Mouse (Mus musculus) left cerebral cortex, adult 8-10 months (tissue): ENCODE results near the gene Insl3. TPM values are rescaled to one million over a fixed set of nuclear protein-coding genes. Genes with fewer than 3 reads are reported as not detected.

Source experiments
- total RNA-seq, 4 experiments: library from RNA; stranded (reverse); gene quantifications; 2 replicates each; pipeline ENCODE4 v1.2.4; 2022

Gene Insl3
- total RNA-seq, 4 experiments from 2014 or later = 1.4 to 3.2 (median 2.1) TPM

Other genes starting within 250 kb of the Insl3 start
- 100 to 1,000 TPM; 255 to 290 (median 264) TPM for gene Abhd8, start 225.6 kb upstream of the Insl3 start, total RNA-seq
- 10 to 100 TPM; 50.0 to 56.8 (median 53.3) TPM for gene Mrpl34, start 224.3 kb upstream of the Insl3 start, total RNA-seq
- gene Dda1, start 220.0 kb upstream of the Insl3 start, total RNA-seq = 10 to 100 TPM; 59.4 to 75.0 (median 64.0) TPM
- 10 to 100 TPM; 51.0 to 61.5 (median 60.0) TPM for gene Ano8, start 203.3 kb upstream of the Insl3 start, total RNA-seq
- gene Gtpbp3, start 201.1 kb upstream of the Insl3 start, total RNA-seq = 10 to 100 TPM; 28.0 to 37.8 (median 31.0) TPM
- 10 to 100 TPM in 2 of 4 experiments, 1 to 10 TPM in 2; 7.0 to 11.7 (median 9.6) TPM for gene Plvap, start 177.5 kb upstream of the Insl3 start, total RNA-seq
- not detected for gene Ccdc194, start 163.5 kb upstream of the Insl3 start, total RNA-seq
- 10 to 100 TPM in 1 of 4 experiments, 1 to 10 TPM in 3; 4.1 to 11.8 (median 6.4) TPM for gene Bst2, start 151.8 kb upstream of the Insl3 start, total RNA-seq
- gene Mvb12a, start 146.3 kb upstream of the Insl3 start, total RNA-seq = 10 to 100 TPM; 38.0 to 44.2 (median 39.9) TPM
- gene Tmem221, start 130.3 kb upstream of the Insl3 start, total RNA-seq = under 1 TPM in 2 of 4 experiments, not detected in 2; 0.27 to 0.70 TPM
- gene Nxnl1, start 122.6 kb upstream of the Insl3 start, total RNA-seq = under 1 TPM in 2 of 4 experiments, not detected in 2; 0.17 to 0.21 TPM
- gene Slc27a1, start 120.3 kb upstream of the Insl3 start, total RNA-seq = 100 to 1,000 TPM in 1 of 4 experiments, 10 to 100 TPM in 3; 94.4 to 105 (median 97.5) TPM
- 10 to 100 TPM; 28.7 to 31.1 (median 29.3) TPM for gene Pgls, start 97.0 kb upstream of the Insl3 start, total RNA-seq
- 1 to 10 TPM; 1.2 to 3.5 (median 2.3) TPM for gene Fam129c, start 91.6 kb upstream of the Insl3 start, total RNA-seq
- gene Colgalt1, start 78.2 kb upstream of the Insl3 start, total RNA-seq = 10 to 100 TPM; 38.6 to 51.4 (median 45.8) TPM
- 100 to 1,000 TPM; 237 to 269 (median 246) TPM for gene Unc13a, start 17.5 kb upstream of the Insl3 start, total RNA-seq
- 1 to 10 TPM; 4.4 to 7.3 (median 6.1) TPM for gene Jak3, start 12.9 kb upstream of the Insl3 start, total RNA-seq
- gene B3gnt3, start 12.6 kb downstream of the Insl3 start, total RNA-seq = under 1 TPM; 0.41 to 0.88 (median 0.70) TPM
- gene Fcho1, start 36.5 kb downstream of the Insl3 start, total RNA-seq = 100 to 1,000 TPM; 150 to 181 (median 159) TPM
- 10 to 100 TPM in 3 of 4 experiments, 1 to 10 TPM in 1; 9.2 to 14.0 (median 11.0) TPM for gene Zfp709, start 192.8 kb downstream of the Insl3 start, total RNA-seq
- 10 to 100 TPM; 10.7 to 15.0 (median 13.4) TPM for gene Zfp882, start 219.4 kb downstream of the Insl3 start, total RNA-seq
- 10 to 100 TPM; 27.2 to 38.2 (median 32.1) TPM for gene Zfp617, start 219.4 kb downstream of the Insl3 start, total RNA-seq